Mouse (Mus musculus): Measurements from ENCODE around the gene Napa. TPM values are rescaled to one million over a fixed set of nuclear protein-coding genes. Genes with fewer than 3 reads are reported as not detected.
A peak's percentile ranks its signal among the peaks of the same experiment; 100 is the strongest.

Napa gene
- polyA plus RNA-seq, 1 experiment from 2014 or later, result 179 TPM

DNA sequence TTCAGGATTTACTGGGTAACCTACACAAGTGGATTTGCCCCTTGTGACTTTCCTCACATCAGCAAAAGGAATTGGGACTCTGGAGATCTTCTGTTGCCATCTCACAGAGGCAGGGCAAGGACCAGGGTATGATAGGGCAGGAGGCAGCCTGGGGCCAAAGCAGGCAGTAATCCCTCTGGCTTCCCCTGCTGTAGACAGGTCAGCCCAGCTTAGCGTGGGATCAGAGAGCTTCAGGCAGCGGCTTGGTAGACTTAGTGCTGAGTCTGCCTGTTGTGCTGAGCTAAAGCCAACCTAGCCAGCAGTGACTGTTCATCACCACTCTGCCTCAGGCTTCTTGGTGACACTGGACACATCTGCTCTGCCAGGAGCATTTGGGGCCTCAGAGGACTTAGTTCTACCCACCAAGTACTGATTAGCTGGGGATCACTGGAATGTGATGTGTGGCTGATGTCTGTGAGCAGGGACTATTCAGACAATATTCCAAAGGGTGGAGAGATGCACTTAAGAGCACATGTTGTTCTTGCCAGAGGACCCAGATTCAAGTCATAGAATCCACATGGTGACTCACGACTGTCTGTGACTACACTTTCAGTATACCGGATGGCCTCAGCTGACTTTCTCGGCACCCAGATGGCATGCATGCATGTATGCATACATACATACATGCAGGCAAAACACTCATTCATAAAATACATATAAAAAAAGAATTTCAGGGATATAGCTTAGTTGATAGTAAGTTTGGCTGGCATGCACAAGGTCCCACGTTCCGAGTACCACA is 6.5 kb downstream of the Napa start:
- Histone ChIP-seq H3K27me3 (ENCODE audit: control insufficient read depth, insufficient read depth, low read length) (no peaks in the 10 kb centered on the region), H3K27ac (ENCODE audit: low read depth, low read length) (no peak overlapping the region), H3K4me1 (ENCODE audit: control insufficient read depth, insufficient read depth, low read length) (peaks cover 5% of the 10 kb centered on the region), H3K4me3 (ENCODE audit: low read length) (no peak overlapping the region), H3K36me3 (ENCODE audit: control insufficient read depth, insufficient read depth, low read length) (peaks cover 41% of the 10 kb centered on the region), H3K9me3 (ENCODE audit: control insufficient read depth, low read length) (no peaks in the 10 kb centered on the region), H3K4me2 (replicated peaks; ENCODE audit: low read depth, low read length) (no peak overlapping the region), H3K9ac (ENCODE audit: low read depth, low read length) (no peak overlapping the region)
- 94% methylated on average over 7 of the region's 7 CpGs for WGBS
- ATAC-seq (ENCODE audit: low FRiP score, low TSS enrichment), result no peak

DNA sequence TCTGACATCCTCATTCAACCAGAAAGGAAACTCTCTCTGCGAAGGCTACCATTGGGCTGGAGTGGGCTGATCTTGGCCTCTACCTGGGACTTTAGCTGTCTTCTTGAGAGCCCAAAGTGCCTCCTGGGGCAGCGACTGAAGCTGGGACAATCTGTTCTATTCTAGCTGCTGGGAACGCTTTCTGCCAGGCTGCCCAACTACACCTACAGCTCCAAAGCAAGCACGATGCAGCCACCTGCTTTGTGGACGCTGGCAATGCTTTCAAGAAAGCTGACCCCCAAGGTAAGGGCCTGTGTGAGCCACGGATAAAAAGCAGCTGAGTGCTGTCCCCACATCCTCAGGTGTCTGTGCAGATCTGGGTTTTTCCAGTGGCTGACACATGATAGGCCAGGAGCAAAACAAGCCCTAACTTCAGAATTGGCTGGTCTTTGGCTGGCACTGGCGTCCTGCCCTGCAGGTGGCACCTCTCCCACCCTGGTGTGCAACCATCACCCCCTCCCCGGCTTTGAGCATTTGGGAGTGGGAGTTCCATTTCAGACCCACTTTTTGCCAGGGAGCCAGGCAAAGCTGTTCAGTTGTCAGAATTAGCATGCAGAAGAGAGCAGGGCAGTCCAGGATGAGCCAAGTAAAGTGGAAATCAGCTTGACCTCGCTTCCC is 10.8 kb downstream of the Napa start:
- ATAC-seq (ENCODE audit: low FRiP score, low TSS enrichment), result no peak
- H3K4me1 ChIP-seq (ENCODE audit: control insufficient read depth, insufficient read depth, low read length), result no peaks in the 10 kb centered on the region
- H3K9ac ChIP-seq (ENCODE audit: low read depth, low read length), result no peak overlapping the region
- H3K27ac ChIP-seq (ENCODE audit: low read depth, low read length), result no peak overlapping the region
- peaks cover 72% of the 10 kb centered on the region for H3K36me3 ChIP-seq (ENCODE audit: control insufficient read depth, insufficient read depth, low read length)
- H3K27me3 ChIP-seq (ENCODE audit: control insufficient read depth, insufficient read depth, low read length), result no peaks in the 10 kb centered on the region
- H3K4me2 ChIP-seq (replicated peaks; ENCODE audit: low read depth, low read length), result no peak overlapping the region
- H3K4me3 ChIP-seq (ENCODE audit: low read length), result no peak overlapping the region
- 95% methylated on average over 9 of the region's 9 CpGs for WGBS
- H3K9me3 ChIP-seq (ENCODE audit: control insufficient read depth, low read length), result no peaks in the 10 kb centered on the region

DNA sequence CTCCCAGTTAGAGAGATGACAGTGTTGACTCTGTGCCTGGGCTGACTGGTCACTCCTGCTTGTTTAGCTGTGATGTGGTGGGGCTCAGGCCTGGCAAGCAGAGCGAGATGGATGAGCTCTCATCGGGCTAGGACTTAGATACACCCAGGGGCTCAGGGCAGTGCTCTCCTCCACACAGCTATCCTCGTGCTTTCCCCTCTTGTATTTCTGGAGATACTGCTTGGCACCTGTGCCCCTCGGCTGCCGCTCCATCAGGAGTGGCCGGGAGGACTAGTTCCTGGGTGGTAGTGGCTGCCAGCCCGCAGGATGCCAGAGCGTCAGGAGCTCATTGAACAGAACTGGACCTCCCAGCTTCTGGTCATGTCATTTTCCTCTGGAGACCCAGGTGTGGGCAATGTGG is 11.9 kb downstream of the Napa start:
- no peak overlapping the region for H3K4me2 ChIP-seq (replicated peaks; ENCODE audit: low read depth, low read length)
- WGBS, result 94% methylated on average over 8 of the region's 8 CpGs
- H3K4me1 ChIP-seq (ENCODE audit: control insufficient read depth, insufficient read depth, low read length), result no peaks in the 10 kb centered on the region
- peaks cover 74% of the 10 kb centered on the region for H3K36me3 ChIP-seq (ENCODE audit: control insufficient read depth, insufficient read depth, low read length)
- no peaks in the 10 kb centered on the region for H3K9me3 ChIP-seq (ENCODE audit: control insufficient read depth, low read length)
- no peak overlapping the region for H3K9ac ChIP-seq (ENCODE audit: low read depth, low read length)
- no peak for ATAC-seq (ENCODE audit: low FRiP score, low TSS enrichment)
- H3K27me3 ChIP-seq (ENCODE audit: control insufficient read depth, insufficient read depth, low read length), result no peaks in the 10 kb centered on the region
- H3K27ac ChIP-seq (ENCODE audit: low read depth, low read length), result no peak overlapping the region
- no peak overlapping the region for H3K4me3 ChIP-seq (ENCODE audit: low read length)

DNA sequence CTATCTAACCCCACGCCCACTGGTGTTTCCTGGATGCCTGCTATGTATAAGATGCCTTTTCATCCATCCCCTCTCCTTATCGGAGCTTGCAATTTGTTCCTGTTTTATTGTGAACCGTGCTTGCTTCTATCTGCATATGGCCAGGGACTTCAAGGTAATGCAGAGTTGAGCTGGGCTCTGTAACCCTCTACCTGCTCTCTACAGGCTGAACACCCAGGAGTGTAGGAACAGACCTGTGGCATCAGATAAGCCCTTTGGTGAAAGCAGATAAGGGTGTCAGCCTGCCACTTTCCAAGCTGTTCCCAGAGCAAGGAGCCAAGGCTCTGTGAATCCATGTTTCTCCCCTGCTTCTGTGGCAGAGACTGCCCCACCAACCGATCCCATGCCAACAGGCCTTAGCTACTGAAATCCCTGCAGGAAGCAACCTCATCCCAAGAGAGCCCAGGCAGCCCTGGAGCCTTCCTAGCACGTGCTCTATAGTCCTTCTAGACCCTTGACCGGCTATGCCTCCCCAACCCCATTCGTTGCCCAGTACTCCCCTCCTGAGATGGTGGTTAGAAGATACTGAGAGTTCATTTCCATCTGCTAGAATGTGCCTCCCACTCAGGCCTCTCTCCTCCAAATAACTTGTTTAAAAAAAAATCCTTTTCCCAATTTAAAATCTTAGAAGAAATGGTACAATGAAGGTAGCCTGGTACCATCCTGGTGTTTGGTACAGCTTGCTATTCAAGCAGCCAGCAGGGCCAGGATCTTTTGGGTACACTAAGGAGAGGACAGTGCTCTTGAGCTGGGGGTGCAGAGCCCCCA is 13.2 kb downstream of the Napa start:
- Histone ChIP-seq H3K27ac (ENCODE audit: low read depth, low read length) (no peak overlapping the region), H3K9ac (ENCODE audit: low read depth, low read length) (no peak overlapping the region), H3K4me2 (replicated peaks; ENCODE audit: low read depth, low read length) (no peak overlapping the region), H3K4me3 (ENCODE audit: low read length) (no peak overlapping the region), H3K36me3 (ENCODE audit: control insufficient read depth, insufficient read depth, low read length) (peaks cover 85% of the 10 kb centered on the region), H3K4me1 (ENCODE audit: control insufficient read depth, insufficient read depth, low read length) (no peaks in the 10 kb centered on the region), H3K27me3 (ENCODE audit: control insufficient read depth, insufficient read depth, low read length) (no peaks in the 10 kb centered on the region), H3K9me3 (ENCODE audit: control insufficient read depth, low read length) (no peaks in the 10 kb centered on the region)
- ATAC-seq (ENCODE audit: low FRiP score, low TSS enrichment), result no peak
- WGBS, result 92% methylated on average over 7 of the region's 7 CpGs

DNA sequence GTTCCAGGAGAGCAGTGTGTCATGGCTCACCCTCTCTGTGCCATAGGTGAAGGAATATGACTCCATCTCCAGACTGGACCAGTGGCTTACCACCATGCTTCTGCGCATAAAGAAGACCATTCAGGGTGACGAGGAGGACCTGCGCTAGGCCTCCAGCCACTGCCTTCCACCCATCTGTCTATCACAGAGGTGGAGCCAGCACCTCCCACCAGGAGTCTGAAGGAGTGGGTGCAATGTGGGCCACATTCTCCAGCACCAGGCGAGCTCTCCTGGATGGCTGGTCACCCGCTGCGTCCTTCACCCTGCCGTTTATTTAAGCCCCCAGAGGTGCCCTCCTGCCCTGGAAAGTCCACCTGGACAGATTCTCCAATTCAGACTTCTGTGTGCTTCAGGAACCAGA is 18.2 kb downstream of the Napa start:
- 93% methylated on average over 7 of the region's 7 CpGs for WGBS
- Histone ChIP-seq H3K4me2 (replicated peaks; ENCODE audit: low read depth, low read length) (no peak overlapping the region), H3K27ac (ENCODE audit: low read depth, low read length) (no peak overlapping the region), H3K4me3 (ENCODE audit: low read length) (no peak overlapping the region), H3K36me3 (ENCODE audit: control insufficient read depth, insufficient read depth, low read length) (peaks cover 58% of the 10 kb centered on the region), H3K4me1 (ENCODE audit: control insufficient read depth, insufficient read depth, low read length) (0 out of 2 replicates have a peak, but pooled peaks cover 3% of the 10 kb centered on the region), H3K9ac (ENCODE audit: low read depth, low read length) (no peak overlapping the region), H3K27me3 (ENCODE audit: control insufficient read depth, insufficient read depth, low read length) (no peaks in the 10 kb centered on the region), H3K9me3 (ENCODE audit: control insufficient read depth, low read length) (no peaks in the 10 kb centered on the region)
- ATAC-seq (ENCODE audit: low FRiP score, low TSS enrichment), result no peak

DNA sequence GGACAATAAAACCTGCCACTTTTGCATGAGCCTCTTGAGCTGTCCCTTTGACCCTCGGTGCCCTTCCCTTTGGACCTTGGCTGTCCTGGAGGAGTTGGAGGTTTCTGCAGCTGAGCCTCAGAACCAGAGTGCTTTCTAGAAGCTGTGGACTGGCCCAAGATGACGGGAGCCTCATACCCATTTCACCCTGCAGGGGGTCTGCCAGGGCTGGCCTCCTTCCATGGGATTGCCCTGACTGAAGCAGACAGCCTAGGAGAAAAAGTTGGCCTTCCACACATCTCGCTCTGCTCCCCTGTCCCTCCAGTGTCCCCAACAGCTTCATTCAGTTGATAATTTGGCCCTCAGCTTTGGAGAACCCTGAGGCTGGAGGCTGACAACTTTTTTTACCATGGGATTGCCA is 18.8 kb downstream of the Napa start:
- H3K4me2 ChIP-seq (replicated peaks; ENCODE audit: low read depth, low read length), result no peak overlapping the region
- H3K9me3 ChIP-seq (ENCODE audit: control insufficient read depth, low read length), result no peaks in the 10 kb centered on the region
- no peak overlapping the region for H3K4me3 ChIP-seq (ENCODE audit: low read length)
- peaks cover 53% of the 10 kb centered on the region for H3K36me3 ChIP-seq (ENCODE audit: control insufficient read depth, insufficient read depth, low read length)
- no peak overlapping the region for H3K27ac ChIP-seq (ENCODE audit: low read depth, low read length)
- H3K27me3 ChIP-seq (ENCODE audit: control insufficient read depth, insufficient read depth, low read length), result no peaks in the 10 kb centered on the region
- ATAC-seq (ENCODE audit: low FRiP score, low TSS enrichment), result no peak
- 0 out of 2 replicates have a peak, but pooled peaks cover 3% of the 10 kb centered on the region for H3K4me1 ChIP-seq (ENCODE audit: control insufficient read depth, insufficient read depth, low read length)
- WGBS, result 88% methylated on average over 3 of the region's 3 CpGs
- no peak overlapping the region for H3K9ac ChIP-seq (ENCODE audit: low read depth, low read length)

DNA sequence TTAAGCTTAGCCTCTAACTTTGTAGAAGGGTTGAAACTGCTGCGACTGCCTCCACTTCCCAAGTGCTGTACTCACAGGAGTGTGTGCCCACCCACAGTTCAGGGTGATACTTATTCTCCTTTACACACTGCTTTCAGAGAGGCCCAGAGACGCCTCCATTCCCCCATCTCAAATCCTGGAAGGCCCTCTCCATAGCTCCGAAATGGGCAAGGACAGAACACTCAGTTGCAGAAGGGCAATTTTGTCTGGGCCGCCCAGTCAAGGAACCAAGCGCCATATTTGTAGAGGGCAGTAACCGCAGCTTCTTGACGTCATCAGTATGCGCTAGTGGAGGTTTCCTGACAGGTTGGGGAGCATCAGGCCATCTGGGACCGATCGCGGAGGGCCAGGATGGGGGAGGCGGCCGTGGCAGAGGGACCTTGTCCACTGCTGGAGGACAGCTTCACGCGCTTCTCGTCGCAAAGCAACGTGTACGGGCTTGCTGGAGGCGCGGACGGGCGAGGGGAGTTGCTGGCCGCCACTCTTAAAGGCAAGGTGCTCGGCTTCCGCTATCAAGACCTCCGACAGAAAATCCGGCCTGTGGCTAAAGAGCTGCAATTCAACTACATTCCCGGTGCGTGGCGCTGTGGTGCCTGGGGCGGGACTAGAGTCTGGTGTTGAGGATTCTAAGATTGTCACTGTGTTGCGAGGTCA is 21.5 kb downstream of the Napa start, which contains the start of gene Kptn:
Gene Kptn (plus strand): TSS at position 327 of the 693 bp plus-strand sequence.
- H3K9me3 ChIP-seq (ENCODE audit: control insufficient read depth, low read length), result no peaks in the 10 kb centered on the region
- under 1% methylated on average over 33 of the region's 33 CpGs for WGBS
- ATAC-seq (ENCODE audit: low FRiP score, low TSS enrichment), result peak; percentile 91
- peak within 1 kb of the TSS; percentile 75 for H3K4me3 ChIP-seq (ENCODE audit: low read length)
- no peaks in the 10 kb centered on the region for H3K27me3 ChIP-seq (ENCODE audit: control insufficient read depth, insufficient read depth, low read length)
- H3K4me1 ChIP-seq (ENCODE audit: control insufficient read depth, insufficient read depth, low read length), result 0 out of 2 replicates have a peak, but pooled peaks cover 3% of the 10 kb centered on the region
- peak within 1 kb of the TSS; percentile 85 for H3K27ac ChIP-seq (ENCODE audit: low read depth, low read length)
- H3K4me2 ChIP-seq (replicated peaks; ENCODE audit: low read depth, low read length), result peak within 1 kb of the TSS; percentile 64
- peak within 1 kb of the TSS; percentile 80 for H3K9ac ChIP-seq (ENCODE audit: low read depth, low read length)
- H3K36me3 ChIP-seq (ENCODE audit: control insufficient read depth, insufficient read depth, low read length), result peaks cover 32% of the 10 kb centered on the region

DNA sequence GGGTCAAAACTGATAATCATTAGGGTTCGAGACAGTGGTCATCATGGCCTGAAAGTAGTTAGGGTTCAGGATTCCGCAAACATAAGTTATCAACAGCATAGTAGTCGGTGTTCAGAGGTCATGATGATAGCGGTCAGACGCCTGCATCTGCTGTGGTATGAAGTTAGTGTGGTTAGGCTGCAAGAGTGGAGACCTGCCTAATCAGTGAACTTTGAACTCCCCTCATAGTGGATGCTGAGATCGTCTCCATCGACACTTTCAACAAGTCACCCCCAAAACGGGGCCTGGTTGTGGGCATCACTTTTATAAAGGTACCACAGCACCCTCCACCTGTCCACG is 22.0 kb downstream of the Napa start:
- peak overlapping the region; percentile 75 for H3K4me3 ChIP-seq (ENCODE audit: low read length)
- peak overlapping the region; percentile 48 for H3K4me2 ChIP-seq (replicated peaks; ENCODE audit: low read depth, low read length)
- no peaks in the 10 kb centered on the region for H3K9me3 ChIP-seq (ENCODE audit: control insufficient read depth, low read length)
- peaks cover 29% of the 10 kb centered on the region for H3K36me3 ChIP-seq (ENCODE audit: control insufficient read depth, insufficient read depth, low read length)
- no peaks in the 10 kb centered on the region for H3K27me3 ChIP-seq (ENCODE audit: control insufficient read depth, insufficient read depth, low read length)
- H3K27ac ChIP-seq (ENCODE audit: low read depth, low read length), result no peak overlapping the region
- H3K4me1 ChIP-seq (ENCODE audit: control insufficient read depth, insufficient read depth, low read length), result 0 out of 2 replicates have a peak, but pooled peaks cover 3% of the 10 kb centered on the region
- ATAC-seq (ENCODE audit: low FRiP score, low TSS enrichment), result no peak
- 45% methylated on average over 9 of the region's 9 CpGs for WGBS
- peak overlapping the region; percentile 80; the same call in 1 of the 2 replicates for H3K9ac ChIP-seq (ENCODE audit: low read depth, low read length)

Data from kidney, embryonic 14.5 days (tissue).